Mouse (Mus musculus) bone marrow macrophage, adult 2 months (primary cell): ENCODE results near the gene Emx1.

Source experiments
- CTCF ChIP-seq: IDR thresholded peaks from 2 replicates; pipeline ENCODE4 v1.5.1; 2012; ENCODE audit warnings: low read depth, mild to moderate bottlenecking, low read length, moderate library complexity
- POLR2A ChIP-seq: IDR thresholded peaks from 2 replicates; pipeline ENCODE4 v1.6.1; 2012; ENCODE audit warnings: mild to moderate bottlenecking, low read depth, low read length, borderline replicate concordance

DNA sequence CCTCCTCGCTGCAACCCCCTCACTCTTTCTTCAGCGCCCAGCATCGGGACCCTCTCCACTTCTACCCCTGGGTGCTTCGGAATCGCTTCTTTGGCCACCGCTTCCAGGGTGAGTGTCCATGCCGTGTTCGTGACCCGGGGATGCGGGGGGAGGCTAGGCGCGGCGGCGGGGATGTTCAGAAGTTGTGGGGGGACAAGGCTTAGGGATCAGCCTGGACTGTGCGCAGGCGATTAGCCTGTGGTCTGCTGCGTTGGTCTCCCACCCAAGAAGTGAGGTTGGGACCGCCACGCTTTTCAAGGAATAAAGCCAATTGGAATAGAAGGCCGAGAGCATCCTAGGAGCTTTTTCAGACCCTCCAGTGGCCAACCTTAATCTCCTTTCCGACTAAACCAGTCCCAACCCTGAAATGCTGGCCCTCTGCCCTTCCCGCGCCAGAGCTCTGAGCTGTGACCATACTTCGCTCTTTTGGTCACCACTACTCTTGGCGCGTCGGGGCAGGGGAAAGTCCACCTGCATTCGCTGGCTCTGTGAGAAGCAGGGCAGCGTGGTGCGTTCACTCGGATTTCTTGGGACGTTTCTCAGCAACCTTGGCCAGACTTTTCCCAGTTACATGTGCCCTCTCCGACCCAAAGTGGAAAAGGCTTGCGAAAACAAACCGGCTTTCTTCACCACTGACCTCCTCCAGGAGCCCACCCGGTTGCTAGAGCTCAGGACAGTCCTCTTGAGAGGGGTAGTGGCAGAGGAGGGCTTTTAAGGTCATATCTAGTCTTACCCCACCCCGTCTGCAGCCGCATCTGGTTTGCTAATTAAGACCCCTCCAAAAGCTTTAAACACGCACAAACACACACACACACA, 1.2 kb downstream of the Emx1 start:
- no peak for TF ChIP-seq CTCF
- TF ChIP-seq POLR2A: no peak
